Mouse (Mus musculus): ENCODE measurements around the gene Iqch.

The Iqch gene

DNA sequence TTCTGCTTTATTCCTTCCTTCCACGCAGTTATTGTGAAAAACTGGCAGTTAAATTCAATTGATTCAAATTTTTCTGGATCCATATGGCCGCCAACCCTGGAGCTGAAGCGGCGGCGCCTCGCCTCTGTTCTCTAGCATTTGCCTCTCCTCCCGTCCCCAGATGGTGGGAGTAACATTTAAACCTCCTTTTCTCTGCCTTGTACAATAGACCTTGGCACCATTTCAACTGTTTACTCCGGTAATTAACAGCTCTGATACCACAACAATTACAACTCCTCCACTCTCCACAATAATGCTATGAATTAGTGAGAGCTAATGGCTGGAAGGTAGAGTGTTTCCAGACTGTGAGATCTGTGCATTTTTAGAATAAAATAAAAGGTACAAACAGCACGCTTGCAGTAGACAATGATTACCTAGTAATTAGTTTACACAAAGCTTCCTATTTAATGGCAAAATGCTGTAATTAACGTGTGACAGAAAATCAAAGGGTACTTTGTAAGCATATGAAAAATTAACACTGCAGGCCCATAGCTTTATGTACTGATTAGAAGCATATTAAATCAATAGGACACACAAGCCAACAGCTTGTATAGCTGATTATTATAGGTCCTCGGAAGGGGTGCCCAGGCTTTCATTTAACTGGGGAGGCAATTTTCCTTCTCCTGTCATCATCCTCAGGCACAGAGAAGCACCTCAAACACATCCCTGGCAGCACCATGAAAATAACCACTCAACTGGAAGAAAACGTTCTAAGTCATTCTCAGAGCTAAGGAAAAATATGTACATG, 111.6 kb downstream of the Iqch start:
- DNase-seq = no peak

DNA sequence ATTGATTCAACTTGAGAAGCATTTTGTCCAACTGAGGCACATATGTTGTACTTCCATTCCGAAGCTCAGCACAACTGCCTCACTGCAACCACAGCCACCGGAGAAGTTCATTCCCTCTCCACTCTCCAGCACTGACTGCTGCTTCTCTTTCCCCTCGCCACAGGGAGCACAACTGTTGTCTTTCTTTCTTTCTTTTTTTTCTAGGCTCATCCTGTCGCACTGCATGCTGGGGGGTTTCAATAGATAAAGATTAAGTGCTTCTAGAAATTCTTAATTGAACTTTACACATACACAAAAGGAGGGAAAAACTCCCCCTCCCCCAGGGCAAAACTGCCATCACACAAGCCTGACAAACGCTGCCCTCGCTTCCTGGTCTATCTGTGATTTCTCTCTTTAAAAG, 113.1 kb downstream of the Iqch start:
- no peak for DNase-seq

DNA sequence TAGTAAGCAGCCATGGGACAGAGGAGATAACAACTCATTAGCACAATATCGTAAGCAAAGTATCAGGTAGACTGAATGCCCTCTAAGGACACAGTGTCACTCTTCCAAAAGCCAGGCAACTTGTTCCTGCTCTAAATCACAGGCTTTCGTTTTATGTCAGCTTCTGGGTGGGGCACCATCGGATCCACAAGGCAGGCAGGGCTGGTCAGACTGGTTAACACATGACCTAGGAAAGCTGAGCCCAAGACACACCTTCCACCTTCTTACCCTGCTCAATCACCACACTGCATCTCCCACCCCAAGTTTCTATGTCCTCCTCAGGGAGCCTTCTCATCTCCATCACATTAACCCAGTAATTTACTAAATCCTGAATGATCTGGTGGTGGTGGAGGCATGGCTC, 136.7 kb downstream of the Iqch start:
- no peak for DNase-seq

DNA sequence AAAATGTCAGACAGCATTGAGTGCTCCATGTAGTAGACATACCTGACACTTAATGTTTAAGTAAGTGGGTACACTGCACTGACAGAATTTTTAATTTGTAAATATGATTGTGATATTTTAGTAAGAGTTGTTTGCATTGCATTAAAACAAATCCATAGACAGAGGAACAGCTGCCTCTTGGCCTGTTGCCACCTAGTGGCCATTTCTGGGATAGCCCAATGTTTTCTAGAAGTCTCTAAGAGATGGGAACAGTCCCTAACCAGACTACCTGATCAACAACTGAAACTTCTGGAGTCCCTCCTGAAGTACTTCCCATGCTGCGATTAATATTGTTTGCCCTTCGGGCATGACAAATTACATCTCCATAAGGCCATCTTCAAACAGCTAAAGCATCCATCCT, 140.0 kb downstream of the Iqch start:
- DNase-seq = peak; percentile 66

DNA sequence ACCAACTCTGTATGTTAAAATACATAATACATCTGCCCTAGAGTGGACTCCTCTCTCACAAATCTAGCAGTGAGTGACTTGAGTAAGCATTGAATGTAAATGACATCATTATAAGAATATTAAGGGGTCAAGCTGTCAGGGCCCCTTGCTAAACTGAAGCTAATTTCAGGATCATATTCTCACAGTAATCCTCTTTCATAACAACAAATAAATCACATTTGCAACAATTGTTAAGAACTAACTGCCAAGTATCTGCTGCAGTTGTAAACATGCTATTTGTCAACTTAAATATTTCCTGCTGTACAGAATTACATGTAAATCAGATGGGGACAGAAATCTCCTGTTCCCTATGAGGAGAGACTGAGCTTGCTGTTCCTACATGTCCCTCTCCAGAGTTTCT, 145.9 kb downstream of the Iqch start:
- no peak for DNase-seq

DNA sequence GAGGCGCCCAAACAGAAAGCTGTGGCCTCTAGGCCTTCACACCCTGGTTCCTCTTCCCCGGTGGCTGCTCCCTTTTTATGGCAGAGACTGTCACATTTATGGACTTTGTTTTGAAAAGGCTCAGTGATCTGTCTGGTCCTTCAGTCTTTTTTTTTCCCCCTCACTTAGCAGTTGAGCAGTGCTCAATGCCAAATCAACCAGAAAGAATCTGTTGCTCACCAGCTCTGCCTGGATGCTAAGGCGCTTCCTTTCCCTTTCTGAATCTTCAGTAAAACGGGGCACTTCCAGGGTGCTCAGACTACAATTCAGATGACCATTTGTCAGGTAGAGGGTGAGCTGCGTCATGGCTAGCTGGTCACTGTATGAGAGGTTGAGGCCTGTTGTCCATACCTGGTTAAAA, 148.0 kb downstream of the Iqch start:
- no peak for DNase-seq

DNA sequence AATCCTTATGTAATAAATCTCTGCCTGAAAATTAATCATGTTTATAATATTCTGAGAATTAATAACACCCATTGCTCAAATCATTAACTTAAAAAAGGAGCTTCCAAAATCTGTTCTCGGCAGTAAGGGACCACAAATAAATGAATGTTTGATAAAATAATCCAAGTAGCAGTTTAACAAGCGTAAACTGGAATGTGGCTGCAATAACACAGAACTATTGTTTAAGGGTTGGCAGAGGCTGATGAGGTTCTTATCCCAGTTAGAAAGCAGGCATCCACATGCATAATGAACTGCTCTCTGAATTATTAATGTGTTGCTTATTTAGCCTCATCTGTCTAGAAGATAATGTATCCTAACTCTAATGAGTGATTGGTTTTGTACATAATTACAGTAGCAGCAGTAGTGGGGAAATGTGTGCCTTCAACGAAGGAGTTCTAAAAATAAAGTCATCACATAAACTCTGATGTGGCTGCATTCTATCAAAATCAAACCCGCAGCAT, 151.7 kb downstream of the Iqch start:
- DNase-seq = no peak

DNA sequence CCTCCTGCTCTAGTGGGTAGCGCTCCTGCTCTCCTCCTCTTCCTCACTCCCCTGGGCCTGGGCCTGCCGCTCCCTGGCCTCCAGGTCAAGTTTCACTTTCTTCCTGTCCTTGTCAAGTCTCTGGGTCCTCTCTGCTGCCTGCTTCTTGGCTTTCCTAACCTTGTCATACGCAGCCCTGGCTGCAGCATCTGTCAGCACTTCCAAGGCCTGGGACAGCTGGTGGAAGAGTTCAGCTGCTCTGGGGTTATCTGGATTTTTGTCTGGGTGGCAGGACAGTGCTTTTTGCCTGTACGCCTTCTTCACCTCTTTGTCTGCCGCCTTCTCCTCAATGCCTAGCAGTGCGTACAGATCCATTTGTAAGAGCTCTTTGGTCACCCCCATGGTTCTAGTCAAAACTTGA, 158.6 kb downstream of the Iqch start:
- no peak for DNase-seq

DNA sequence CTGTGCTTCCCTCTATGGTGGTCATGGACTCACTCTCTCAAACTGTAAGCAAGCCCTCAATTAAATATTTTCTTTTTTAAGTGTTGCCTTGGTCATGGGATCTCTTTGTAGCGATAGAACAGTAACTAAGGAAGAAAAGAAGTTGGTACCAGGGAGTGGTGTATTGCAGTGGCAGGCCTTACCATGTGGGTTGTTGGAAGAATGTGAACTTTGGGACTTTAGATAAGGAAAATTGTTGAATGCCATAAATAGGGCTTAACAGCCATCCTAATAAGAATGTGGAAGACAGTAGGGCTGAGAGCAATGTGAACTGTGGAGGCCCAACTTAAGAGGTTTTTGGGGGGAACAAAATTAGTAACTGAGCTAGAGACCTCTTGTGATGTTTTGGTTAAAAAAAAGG, 171.6 kb downstream of the Iqch start:
- no peak for DNase-seq

DNA sequence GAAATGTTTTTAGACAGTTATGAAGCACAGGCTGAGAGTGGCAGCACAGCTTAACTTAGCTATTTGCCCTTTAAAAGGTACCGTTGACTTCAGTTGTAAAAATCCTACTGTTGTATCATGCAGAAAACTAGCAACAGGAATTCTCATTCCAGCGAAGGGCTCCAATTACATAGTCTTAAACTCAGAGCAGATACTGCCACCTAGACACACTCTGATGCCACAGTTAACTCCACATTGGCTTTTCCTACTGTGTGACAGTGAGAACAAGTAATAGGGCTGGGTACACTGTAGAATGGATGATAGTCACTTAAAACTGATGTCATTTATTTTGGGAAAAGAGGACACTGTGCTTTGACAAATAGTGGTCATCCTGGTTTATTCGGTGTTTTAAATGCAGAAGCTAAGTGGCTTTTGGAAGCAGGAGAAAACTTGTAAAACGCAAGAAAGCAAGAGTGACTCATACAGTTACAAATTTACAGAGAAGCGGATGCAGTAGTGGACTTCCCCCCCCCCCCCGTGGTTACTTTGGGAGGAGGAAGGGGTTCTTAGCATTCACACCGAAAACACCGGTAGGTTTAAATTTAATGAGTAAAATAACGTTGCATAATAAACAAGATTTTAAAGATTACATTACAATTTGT, 181.1 kb downstream of the Iqch start:
- no peak for DNase-seq

DNA sequence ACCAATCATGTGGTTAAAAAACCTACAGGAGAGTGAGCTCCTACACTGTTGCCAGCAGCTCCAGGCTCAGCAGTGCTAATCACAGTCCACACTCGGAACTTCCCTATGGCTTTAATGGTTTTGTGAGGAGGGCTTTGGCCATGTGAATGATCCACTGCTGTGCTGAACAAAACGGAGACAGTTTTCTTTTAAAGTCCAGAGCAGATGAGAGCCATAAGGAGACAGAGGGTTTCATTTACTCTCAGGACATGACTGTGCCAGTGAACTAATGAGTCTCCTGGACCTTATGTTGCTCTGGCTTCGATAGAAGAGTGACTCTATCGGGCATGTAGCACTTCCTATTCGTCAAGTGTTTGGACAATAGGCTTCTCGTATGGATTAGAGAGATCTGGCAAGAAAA, 181.9 kb downstream of the Iqch start:
- no peak for DNase-seq

DNA sequence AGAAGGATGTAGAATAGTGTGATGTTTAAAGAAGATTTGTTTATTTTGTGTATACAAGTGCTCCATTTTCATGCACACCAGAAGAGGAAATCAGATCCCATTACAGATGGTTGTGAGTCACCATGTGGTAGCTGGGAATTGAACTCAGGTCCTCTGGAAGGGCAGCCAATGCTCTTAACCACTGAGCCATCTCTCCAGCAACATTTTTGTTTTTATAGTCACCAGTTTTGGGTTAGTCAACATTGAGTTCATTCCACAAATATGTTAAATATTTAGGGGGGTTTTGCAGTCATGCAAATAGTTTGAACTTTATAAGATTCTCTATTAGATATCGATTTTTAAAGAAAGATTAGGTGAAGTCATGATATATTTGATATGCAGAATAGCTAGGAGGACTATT, 202.1 kb downstream of the Iqch start:
- DNase-seq = no peak

DNA sequence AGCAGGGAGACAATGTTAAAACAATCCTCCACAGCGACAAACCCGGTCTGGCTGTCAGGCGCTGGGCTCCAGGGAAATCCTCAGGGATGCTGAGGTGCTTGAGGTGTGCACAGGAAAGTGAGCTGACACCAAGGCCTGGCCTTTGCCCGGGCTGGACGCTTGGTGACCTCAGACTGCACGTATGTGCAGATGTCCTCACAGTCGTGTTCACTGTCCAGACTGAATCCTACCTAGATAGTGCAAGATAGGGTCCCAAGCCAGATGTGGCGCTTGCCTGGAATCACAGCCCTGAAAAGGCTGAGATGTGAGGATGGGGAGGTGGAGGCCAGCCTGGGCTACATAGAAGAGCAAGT, 202.9 kb downstream of the Iqch start:
- DNase-seq = no peak

DNA sequence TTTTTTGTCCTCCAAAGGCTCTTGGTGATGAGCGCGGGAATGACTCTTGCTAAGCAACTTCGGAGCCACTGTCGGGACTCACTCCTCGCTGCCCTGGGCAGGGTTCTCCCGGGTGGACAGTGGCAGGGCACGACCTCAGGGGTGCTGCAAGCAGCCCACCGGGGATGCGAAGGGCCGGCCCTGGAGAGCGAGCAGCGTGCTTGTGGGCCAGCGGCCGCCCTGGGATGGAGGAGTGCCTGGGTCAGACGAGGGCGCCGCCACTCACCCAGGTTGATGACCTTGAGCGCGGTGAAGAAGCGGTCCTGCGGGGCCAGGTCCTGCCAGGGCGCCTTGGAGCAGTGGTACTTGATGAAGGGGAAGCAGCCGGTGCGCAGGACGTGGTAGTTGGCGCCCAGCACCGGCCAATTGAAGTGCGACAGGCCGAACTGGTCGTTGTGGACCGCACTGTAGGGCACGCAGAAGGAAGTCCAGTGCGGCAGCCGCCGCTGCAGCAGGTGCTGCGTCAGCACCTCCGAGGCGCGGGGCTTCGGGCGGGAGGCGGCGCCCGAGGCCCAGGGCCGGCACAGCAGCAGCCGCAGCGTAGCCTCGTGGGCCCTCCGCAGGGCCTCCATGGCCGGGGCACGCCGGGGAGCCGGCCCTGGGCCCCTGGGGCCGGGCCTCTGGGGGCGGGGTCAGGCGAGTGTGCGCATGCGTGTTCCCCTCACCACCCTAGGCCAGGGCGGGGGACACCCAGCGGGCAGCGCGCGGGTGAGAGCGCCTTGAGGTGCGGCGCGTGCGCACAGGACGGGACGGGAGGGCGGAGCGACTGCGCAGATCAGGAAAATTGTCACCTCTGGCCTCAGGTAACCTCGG, 203.5 kb downstream of the Iqch start, which contains the start of gene 2300009A05Rik:
Gene 2300009A05Rik, minus strand, starts transcription at position 636 of the 852 bp plus-strand sequence.
- peak; percentile 97 for DNase-seq

DNA sequence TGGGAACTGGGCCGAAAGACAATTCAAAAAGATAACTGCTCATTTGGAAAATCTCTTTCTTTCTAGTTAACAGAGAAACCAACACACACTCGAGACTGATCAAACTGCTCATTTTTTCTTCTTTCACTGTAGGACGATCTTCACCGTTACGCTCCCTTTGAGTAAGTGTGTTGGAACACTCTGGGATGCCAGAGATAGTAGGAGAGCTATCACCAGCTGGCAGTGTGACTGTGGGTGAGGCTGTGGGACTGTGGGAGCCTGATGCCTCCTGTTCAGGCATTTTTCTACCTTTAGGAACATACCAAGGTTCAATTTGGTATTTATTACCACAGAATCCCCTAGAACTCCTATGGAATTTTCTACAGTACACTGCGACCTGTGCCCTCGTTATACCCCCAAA, 206.7 kb downstream of the Iqch start:
- no peak for DNase-seq

DNA sequence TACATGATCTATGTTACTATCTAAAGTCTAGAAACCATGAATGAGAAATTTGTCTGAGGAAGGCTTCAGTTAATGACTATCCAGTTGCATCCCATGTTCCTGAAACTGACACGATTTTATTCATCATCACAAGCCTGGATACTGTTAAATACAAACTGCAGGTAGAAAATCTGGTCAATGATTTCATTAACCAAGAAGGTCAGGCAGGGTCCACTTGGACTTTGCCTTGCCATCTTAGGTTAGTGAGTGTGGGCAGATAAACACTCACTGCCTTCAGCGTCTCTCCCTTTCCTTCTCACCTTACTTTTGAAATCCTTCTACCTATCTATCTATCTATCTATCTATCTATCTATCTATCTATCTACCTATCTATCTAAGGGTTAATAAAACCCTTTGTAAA, 211.0 kb downstream of the Iqch start:
- DNase-seq = no peak

DNA sequence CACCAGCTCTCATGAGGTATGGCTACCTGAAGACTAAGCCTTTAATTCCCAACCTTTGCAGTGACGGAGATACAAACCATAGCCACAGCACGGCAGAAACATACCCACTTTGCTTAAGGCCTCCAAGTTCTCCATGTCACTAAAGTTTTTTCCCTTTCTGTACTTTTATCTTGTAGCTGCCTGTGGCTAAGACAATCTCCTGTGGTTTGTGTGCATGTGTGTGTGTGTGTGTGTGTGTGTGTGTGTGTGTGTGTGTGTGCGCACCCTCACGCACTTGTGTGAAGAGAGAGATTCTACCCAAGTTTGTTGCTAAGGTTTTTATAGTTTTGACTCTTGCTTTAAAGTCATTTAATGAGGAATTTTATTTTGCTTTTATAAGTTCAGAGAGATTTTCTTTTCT, 219.5 kb downstream of the Iqch start:
- no peak for DNase-seq

DNA sequence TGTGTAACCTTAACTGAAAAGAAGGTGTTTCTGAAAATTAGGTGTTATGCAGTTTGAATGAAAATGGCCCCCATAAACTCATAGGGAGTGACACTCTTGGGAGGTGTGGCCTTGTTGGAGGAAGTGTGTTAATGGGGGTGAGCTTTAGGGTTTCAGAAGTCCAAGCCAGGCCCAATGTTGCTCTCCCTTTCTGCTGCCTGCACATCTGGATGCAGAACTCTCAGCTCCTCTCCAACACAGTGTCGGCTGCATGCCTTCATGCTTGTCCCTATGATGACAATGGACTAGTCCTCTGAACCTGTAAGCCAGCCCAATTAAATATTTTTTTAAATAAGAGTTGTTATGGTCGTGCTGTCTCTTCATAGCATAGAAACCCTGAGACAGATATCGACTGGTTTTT, 222.0 kb downstream of the Iqch start:
- DNase-seq = no peak

DNA sequence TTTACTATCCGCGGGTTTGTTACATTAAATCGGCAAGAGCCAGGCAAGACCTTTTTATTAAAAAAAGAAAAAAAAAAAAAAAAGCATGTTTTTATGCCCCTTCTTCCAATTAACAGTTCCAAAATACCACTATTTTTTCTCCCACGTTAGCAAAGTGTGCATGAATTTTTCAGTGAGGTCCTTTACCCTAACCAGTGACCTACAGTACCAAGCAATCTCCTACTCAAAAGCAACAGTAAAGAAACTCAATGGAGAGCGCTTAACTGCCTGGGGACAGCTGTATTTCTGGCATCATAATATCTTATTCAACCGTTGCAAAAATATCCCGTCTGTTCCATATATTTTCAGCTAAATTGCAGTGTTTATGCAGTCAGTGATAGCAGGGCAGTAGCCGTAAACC, 224.1 kb downstream of the Iqch start:
- no peak for DNase-seq

DNA sequence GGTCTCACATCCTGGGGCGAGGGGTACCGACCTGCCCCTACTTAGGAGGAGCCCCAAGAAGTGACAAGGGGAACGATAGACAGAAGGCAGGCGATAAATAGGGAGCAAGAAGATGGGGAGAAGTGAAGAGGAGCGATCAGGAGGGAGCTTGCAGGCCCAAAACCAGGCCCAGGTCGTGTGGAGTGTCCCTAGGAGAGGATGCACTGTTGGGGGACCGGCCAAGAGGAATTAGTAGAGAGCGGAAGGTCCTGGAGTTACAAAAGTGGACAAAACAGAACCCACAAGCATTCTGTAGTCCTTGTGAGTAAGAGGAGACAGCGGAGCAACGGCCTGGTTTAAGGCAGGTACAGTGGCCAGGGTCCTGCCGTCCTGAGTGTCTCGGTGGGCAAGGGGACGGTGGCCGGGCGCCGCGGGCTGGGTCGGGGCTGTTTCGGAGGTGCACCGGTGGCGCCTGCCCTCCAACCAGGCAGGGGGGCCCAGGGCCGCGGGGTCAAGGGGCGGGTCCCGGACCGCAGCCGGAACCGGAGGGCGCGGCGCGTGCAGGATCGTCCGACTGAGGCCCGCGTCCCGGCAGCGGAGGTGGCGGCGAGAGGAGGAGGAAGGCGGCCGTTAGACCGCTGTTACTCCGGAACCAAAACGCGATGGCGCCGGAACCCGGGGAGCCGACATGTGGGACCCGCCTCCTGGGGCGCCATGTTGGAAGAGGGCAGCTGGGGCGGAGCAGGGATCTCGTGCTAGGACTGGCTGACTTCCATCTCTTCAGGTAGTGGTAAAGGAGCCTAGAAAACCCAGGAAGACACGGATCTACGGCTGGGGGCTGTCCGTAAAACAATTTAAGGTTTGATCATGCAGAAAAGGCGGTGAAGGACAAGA, 224.8 kb downstream of the Iqch start, which contains the start of gene Map2k5:
Gene Map2k5, minus strand, starts transcription at position 633 of the 873 bp plus-strand sequence.
- peak; percentile 92 for DNase-seq

DNA sequence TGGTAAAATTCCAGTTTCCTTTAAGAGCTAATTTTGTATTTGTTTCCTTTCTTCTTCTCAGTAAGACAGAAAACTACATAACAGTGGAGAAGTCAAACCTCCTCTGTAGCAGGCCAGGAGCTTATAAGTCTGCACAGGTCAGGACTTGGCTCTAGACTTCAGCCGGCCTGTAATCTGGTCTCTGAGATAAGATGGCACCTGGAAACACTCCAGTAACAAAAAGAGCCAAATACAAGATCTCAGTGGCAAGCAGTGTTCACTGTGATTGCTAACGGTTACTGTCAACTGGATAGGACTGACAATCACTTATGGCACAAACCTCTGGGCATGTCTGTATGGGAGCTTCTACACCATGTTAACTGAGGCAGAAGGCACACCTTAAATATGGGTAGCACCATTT, 229.0 kb downstream of the Iqch start:
- no peak for DNase-seq

DNA sequence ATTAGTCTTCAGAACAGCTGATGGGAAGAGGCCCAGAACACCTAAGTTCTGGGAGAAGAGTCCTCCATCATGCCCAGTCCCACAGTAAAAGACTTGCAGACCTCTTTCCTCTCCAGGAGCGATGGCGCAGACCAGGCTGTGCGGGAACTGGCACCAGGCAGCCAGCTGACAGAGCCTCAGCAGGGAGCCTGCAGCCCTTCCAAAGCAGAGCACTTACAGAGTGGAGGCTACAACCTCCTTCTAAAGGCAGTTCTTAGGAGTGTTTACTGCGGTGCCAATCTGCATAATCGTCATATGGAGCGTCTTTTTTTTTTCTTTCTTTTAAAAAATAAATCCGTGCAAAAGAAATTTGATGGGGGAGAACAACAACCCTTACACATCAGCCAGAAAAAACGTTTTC, 229.8 kb downstream of the Iqch start:
- DNase-seq = no peak
